Mouse (Mus musculus): ENCODE data around the gene Chd6.

Chd6 gene

GRCm38 (mm10) chr2:160931378-160931777 is 177.5 kb downstream of the Chd6 start:
- DNase-seq (ENCODE audit: low read depth): no peak

- DNase-seq (ENCODE audit: low read depth): no peak
Measured at GRCm38 (mm10) chr2:160925203-160925602, 183.7 kb downstream of the Chd6 start.

GRCm38 (mm10) chr2:160921285-160921684 is 187.6 kb downstream of the Chd6 start:
- DNase-seq (ENCODE audit: low read depth): no peak

DNA sequence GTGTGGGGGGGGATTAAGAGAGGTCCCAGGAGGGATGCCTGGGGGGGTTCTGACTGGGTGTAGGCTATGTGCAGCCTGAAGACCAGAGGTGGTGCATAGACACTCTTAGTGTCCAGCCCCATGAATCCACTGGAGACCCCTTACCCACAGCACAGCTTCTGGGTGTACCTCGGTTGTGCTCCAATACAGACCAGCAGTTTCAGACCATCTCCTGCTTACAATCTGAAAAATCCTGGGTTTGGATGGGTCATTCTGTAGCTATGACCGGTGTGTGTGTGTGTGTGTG is 190.0 kb downstream of the Chd6 start:
- no peak for DNase-seq (ENCODE audit: low read depth)

DNA sequence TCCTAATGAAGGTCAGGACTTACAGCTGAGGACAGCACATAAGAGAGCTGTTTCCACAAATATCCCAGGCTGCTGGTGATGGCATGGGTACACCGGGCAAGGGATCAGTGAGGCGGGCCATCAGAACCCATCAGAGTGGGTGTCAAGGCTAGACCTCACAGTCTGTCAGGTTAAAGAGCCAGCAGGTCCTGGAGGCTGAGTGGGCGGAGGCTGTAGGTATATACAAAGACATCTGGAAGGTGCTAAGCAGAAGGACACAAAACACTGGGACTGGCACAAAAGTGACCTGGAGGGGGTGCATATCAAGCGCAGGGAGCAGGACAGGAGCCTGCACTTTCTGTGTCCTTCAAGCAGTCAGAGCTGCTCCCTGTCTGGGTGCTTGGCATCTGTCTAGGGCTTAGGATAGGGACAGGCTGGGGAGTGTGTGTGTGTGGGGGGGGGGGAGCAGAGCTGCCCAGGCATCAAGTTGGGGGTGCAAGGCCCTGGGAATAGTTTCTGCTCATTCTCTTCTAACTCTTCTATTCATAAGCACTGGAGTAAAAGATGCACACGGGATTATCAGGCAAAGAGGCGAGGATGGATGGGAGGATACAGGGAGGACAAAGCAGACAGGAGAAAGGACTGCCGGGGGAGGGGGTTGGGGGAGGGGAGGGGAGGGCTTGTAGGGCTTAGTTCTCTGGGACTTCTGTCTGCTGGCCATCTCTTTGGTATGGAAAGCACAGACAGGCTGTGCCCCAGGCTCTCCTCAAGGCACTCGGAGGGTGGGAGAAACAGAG is 190.5 kb downstream of the Chd6 start:
- DNase-seq (ENCODE audit: low read depth): no peak

DNA sequence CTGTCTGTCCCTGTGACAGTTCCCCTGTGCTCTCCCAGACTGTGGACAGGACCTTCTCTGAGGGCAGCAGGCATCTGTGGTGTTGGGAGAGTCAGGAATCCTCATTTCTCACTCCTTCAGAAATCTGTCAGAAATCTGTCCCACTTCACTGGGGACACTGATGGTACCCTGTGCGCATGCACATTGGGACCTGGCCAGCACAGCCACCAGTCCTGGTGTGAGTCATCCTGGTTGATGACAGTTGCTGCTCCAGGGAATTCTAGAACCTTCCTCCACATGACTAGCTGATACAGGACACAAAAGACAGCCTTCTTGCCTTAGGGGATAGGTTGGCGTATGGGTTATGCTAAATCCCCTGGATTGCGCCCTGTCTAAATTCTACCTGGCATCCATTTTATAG is 191.6 kb downstream of the Chd6 start:
- DNase-seq (ENCODE audit: low read depth): no peak

GRCm38 (mm10) chr2:160916714-160917113 is 192.2 kb downstream of the Chd6 start:
- DNase-seq (ENCODE audit: low read depth): no peak

DNA sequence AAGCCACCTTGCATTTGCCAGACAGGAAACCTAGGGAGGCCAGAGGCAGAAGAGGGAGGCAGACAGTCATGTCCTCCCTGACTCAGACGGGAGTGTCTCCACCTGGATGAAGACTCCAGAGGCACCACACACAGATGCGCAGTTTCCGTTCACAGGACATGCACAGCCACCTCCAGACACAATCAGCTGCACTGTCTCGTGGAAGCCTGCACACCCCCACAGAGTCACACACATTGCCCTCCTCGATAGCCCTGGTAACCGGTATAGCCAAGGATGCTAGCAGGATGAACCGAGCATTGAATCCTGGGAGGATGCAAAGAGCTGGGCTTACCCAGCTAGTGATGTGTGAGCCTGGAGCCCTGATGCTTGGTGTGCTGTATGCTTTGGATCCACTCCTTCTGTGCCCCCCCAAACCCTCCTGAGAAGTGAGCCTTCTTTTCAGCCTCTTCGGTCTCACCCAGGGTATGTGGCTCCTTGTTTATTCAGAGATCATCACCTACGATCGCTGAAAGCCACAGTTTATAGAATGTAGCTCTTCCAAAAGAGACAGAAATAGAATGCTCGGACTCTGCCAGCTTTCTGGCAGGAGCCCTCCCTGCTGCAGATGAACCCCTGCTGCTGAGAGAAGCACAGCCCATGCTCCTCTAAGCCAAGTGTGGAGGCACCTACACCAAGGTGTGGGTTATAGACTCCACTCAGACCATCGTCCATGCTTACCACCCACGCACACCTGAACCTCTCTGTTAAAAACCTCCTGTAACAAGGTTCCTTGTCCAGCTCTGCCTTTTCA is 192.9 kb downstream of the Chd6 start:
- DNase-seq (ENCODE audit: low read depth): no peak

DNA sequence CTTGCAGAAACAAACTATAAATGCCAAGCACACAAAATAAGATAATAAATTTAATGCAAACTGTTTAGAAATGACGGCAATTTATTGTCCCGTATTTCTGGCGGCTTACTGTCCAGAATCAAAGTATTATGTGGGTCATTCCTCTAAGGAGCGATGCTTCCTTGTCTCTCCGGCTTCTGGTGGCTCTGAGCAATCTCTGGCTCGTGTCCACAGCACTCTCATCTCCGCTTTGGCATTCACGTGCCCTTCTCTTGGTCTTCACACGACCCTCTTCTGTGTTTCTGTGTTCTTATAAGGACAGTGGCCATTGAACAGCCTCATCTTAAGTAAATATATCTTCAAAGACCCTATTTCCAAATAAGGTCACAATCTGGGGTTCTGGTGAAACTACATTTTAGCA is 194.2 kb downstream of the Chd6 start:
- no peak for DNase-seq (ENCODE audit: low read depth)

DNA sequence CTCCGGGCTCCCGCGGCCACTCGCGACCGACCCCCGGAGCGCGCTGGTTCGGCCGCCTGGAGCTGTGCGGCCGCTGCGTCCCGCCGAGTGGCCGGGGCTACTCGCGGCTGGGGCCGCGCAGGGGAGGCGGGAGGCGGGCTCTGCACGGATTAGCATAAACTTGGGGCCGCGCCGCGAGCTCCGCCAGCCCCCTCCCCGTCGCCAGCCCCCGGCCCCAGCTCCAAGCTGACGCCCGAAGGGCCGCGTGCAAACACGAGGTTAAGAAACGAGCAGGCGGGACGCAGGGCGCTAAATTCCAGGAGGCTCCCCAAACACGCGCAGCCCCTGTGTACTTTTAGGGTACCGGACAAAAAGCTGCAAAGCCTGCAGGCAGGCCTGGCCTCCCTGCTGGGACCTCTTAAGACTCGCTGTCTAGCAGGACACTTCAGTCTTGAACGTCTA is 196.6 kb downstream of the Chd6 start, which contains the start of gene Emilin3:
TSS of gene Emilin3 (minus strand) at position 98 of the 441 bp plus-strand sequence.
- DNase-seq (ENCODE audit: low read depth): no peak

DNA sequence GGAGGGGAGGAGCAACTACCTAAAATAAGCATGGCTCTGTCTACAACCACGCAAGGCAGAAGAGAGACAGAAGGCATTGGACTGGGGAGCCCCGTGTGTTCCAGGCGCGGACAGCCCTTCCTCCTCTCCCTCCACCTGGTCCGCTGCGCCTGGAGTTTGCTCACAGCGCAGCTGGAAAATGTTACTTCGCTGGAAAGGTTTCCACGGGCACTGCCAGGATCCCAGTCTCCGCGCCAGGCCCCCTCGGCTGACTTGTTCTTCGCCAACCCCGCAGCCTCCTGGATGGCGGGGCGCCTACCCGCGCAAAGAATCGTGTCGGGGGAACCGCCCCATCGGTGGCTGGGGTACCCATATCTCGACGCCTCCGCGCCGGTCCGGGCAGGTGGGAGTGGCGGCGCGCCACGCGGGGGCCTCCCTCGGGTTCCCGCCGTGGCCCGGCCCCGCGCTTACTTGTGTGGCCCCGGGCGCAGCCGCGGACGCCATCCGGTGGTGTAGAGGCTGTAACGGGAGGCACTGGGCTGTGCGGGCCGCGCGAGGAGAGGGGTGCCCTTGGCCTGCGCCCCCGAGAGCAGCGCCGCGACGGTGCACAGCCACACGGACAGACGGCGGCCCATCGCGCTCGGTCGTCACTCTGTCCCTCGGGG is 197.2 kb downstream of the Chd6 start:
- DNase-seq (ENCODE audit: low read depth): no peak

GRCm38 (mm10) chr2:160910633-160911032 is 198.2 kb downstream of the Chd6 start:
- DNase-seq (ENCODE audit: low read depth): no peak

GRCm38 (mm10) chr2:160908607-160909006 is 200.3 kb downstream of the Chd6 start:
- DNase-seq (ENCODE audit: low read depth): no peak

DNA sequence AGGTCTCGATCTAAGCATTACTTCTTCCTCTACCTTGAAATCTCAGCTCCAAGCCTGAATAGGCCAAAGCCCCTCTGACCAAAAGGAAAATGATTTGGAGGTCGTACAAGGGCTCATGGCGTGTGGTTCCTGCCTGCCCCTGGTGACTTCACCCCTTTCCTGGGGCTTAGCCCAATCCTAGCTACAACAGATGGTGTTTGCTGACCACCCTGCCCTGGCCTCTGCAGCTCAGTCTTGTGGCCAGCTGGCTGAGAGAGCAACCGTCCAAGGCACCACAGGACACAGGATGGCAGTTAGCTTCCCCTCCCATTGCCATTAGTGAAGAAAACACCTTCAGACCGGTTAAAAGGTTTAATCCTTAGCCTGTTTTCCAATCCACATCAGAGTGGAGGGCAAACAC is 202.8 kb downstream of the Chd6 start:
- DNase-seq (ENCODE audit: low read depth): no peak

GRCm38 (mm10) chr2:160905301-160905700 is 203.6 kb downstream of the Chd6 start:
- DNase-seq (ENCODE audit: low read depth): no peak

GRCm38 (mm10) chr2:160901656-160902412 is 207.0 kb downstream of the Chd6 start:
- DNase-seq (ENCODE audit: low read depth): no peak
